Mouse (Mus musculus): ENCODE results near the gene Gdpgp1. TPM values are rescaled to one million over a fixed set of nuclear protein-coding genes. Genes with fewer than 3 reads are reported as not detected.

The Gdpgp1 gene
- total RNA-seq, 2 experiments from 2014 or later, result 6.0 to 6.1 TPM

GRCm38 (mm10) chr7:80199286-80199685 is 33.4 kb upstream of the Gdpgp1 start:
- no peak for DNase-seq (ENCODE audit: low spot score in 2 of 2)

DNA sequence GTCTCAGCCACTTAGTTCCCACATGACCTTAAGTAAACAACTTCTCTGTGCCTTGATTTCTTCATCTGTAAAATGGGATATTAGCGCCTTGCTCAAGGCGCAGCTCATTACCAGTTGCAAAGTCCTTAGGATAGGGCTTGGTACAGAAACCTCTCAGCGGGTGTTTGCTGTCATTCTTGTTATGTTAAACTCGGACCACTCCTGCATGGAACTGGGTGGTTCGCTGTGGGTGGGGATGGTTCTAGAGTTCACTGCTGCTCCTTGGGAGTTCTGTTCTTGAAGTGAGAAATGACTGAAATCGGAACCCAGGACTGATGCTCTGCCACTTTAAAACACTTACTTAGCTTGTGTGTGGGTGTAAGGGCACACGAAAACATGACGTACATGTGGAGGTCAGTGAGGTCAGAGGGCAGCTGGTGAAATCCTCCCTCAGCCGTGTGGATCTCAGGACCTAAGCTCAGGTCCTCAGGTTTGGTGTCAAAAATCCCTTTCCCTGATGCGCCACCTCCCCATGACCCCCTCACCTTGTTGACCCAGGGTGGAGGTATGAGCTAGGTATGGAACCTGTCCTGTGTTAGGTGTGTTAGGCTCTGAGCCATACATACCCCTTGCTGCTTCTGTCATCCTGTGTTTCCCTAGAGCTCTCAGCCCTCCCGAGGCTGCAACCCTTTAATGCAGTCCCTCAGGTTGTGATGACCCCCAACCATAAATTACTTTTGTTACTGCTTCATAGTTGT is 32.6 kb upstream of the Gdpgp1 start:
- no peak for DNase-seq (ENCODE audit: low spot score in 2 of 2)

DNA sequence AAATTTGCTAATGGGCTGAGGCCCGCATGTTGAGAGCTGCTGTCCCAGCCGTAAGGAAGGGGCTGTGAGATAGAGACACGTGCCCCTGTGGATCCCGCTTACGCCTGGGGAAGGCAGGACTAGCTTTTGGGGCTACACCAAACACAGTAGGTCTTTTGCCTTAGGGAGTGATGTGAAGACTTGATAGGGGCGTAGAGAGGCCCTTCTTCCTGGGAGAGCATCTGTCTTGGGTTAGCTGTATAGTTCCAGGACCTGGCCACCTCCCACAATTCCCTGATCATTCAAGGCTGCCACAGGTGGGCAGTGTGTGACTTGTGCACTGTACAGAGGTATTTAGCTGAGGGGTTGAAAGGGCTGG is 32.1 kb upstream of the Gdpgp1 start:
- DNase-seq (ENCODE audit: low spot score in 2 of 2), result no peak

DNA sequence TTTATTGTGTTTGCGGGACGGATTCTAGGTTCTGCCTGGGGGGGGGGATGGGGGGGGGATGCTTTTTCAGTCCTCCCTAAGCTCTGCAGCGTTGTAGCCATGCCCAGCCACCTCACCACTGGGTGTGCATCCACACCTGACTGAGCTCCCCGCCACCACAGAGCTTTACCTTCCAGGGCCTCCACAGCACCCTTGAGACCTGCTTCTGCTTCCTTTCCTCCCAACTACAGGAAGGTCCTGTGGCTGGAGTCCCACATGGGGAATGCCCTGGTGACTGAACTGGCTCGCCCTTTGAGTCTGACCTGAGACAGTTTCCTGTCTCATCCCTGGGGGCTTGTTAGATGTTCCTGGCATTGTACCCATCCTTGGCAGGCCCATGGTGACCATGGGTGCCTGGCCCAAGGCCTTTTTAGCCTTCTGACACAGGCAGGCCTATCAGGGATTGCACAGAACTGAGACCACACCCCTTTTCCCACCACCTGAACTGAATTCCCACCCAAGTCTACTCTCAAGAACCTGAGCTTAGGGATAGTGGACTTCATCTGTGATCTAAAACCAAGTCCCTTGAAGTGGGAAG is 31.6 kb upstream of the Gdpgp1 start:
- no peak for DNase-seq (ENCODE audit: low spot score in 2 of 2)

- DNase-seq (ENCODE audit: low spot score in 2 of 2), result no peak
Observed at GRCm38 (mm10) chr7:80201888-80202540, 30.7 kb upstream of the Gdpgp1 start.

DNA sequence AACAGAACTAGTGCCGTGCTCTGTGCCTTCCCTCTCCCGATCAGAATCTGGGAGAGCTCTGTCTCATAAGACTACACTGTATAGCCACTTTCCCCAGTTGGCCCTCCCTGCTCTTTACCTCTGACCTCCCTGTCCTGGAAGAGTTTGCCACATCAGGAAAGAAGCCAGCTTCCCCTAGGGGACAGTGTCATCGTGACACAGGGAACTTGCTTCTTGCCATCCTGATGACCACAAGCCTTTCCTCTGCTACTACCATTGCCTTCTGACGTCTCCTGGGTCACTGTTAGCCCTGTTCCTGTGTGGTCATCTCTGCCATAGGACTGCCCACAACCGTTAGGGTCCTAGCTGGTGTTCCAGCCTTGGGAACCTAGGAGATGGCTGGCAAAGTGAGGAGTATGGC is 29.7 kb upstream of the Gdpgp1 start:
- no peak for DNase-seq (ENCODE audit: low spot score in 2 of 2)

DNA sequence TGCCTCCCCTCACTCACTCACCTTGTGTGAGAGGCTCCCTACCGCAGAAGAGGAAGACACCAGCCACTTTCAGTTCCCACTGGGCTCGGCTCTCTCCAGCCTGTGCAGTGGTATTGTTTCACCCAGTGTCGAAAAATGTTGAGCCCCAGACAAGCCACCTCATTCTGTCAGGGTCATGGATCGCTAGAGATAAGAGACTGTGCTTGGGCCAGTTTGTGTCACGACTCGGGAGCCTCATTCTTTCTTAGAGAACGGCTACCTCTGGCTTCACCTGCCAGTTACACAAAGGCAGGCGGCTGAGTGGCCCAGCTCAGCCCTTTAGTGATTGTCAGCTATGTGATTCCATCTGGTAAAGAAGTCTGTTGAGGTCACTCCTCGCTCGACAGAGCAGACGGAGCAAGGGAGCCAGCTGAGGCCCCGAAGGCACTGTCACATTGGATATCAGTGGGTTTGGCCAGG is 29.0 kb upstream of the Gdpgp1 start:
- DNase-seq (ENCODE audit: low spot score in 2 of 2), result no peak

GRCm38 (mm10) chr7:80204362-80204761 is 28.3 kb upstream of the Gdpgp1 start:
- no peak for DNase-seq (ENCODE audit: low spot score in 2 of 2)

DNA sequence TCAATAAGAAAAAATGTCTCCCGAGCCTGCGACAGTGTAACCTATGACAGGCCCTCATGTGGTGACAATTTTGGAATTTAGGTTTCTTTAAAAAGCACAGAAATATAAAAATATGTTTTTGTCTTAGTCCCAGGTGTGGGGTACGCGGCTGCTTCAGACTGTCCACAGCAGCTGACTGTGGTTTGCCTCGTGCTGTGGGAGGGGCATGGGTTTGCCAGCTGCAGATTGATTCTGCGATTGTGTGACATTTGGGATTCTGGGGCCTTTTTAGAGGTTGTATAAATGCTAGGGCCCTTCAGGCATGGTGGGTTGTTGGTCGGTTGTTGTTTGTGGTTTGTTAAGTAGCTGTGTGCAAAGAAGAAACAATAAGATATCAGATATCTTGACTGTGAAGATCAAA is 27.7 kb upstream of the Gdpgp1 start:
- no peak for DNase-seq (ENCODE audit: low spot score in 2 of 2)

DNA sequence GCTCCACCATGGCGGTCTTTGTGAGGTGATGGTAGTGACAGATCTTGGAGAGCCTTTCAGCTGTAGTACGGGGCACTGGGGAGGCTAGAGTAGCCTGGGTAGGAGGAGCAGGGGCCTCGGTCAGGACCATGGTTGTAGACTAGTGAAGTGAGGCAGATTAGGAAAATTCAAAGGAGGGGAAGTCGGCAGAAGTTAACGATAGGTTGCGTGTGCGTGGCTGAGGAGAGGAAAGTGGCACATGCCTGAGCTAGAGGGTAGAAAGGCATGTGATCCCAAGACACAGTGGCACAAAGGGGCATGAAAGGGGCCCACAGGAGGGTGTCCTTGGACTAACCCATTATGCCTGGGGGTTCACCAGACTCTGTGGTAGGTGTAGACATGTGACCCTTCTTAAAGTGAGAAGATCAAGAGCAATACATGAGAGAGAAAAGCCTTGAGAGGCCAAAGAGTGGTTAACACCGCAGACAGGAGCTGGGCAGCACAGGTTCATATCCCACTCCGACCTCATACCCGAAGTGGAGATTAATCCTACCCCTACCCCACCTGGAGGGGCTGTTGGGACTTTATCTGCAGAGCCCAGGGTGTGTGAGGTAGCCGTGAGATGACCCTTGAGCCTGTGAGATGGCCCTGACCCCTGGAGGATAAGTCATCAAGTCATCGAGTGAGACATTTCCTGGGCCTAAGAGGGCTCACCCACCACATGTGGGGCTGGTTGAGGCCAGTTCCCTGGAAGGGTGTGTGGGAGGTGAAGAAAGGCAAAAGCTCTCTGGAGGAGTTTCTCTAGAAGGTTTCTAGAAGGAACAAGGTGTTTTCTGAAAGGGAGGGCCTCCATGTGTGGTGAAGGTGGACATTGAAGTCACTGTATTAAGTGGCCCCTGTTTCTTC is 26.7 kb upstream of the Gdpgp1 start:
- DNase-seq (ENCODE audit: low spot score in 2 of 2), result no peak

GRCm38 (mm10) chr7:80207314-80207731 is 25.3 kb upstream of the Gdpgp1 start:
- DNase-seq (ENCODE audit: low spot score in 2 of 2), result no peak

DNA sequence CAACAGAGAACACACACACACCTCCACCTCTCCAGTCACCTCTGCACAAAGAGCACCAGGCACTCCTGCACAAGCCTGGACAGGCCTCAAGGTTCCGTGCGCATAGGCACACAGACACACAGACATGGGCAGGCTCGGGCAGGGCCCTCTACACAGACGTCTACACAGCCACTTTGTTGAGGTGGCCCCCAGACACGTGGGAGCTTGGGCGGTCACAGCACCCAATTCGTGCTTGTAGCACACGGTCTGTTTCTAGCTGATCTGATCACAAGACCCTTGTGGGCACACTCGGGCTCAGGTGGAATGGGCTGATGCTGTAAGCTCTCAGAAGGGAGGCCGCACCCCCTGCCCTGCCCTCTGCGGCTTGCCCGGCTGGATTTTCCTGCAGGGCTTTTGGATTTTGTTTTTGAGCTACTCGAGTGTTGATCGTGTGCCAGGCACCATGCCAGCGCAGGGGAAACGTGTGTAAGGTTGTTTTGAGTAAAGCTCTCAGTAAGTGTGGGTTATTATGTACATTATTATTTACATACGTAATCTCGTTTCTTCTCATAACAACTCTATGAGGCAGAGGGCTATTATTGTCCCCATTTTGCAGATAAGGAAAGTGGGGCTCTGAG is 24.5 kb upstream of the Gdpgp1 start:
- no peak for DNase-seq (ENCODE audit: low spot score in 2 of 2)

DNA sequence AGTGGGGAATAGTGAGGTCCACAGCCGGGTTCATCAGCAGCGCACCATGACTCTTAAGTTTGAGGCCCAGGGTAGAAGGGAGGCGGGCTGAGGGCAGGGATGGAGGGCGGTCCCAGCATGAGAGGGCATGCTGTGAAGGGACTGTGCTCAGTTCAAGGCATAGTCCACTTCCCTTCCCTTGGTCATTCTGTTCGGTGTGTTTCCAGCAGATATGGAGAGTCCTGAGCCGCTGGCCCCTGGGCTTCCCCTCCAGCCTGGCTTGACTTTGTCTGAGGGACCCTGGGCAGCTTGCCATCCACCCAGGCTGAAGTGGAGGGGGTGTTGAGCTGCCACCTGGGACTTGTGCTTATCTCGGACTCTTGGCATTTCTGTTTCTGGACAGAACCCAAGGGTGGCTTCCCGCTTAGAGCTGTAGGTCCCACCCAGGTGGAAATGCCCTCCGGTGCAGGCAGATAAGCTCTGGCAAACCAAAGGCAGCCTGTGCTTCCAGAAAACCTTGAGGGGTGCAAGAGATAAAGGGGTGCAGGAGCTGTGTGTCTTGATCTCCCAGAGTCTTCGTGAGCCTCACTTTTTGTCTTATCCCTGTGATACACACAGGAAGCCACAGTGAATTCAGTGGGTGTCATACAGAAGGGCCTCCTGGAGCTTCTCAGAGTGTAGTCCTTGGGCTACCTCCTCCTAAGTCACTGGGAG is 23.8 kb upstream of the Gdpgp1 start:
- no peak for DNase-seq (ENCODE audit: low spot score in 2 of 2)

- DNase-seq (ENCODE audit: low spot score in 2 of 2), result no peak
Observed at GRCm38 (mm10) chr7:80209669-80210068, 23.0 kb upstream of the Gdpgp1 start.

- no peak for DNase-seq (ENCODE audit: low spot score in 2 of 2)
Observed at GRCm38 (mm10) chr7:80210982-80211381, 21.7 kb upstream of the Gdpgp1 start.

- no peak for DNase-seq (ENCODE audit: low spot score in 2 of 2)
Observed at GRCm38 (mm10) chr7:80213604-80214003, 19.1 kb upstream of the Gdpgp1 start.

- DNase-seq (ENCODE audit: low spot score in 2 of 2), result no peak
Observed at GRCm38 (mm10) chr7:80214459-80214858, 18.2 kb upstream of the Gdpgp1 start.

- peak; percentile 49 to 84 for DNase-seq (ENCODE audit: low spot score in 2 of 2)
Observed at GRCm38 (mm10) chr7:80215398-80215797, 17.3 kb upstream of the Gdpgp1 start.

DNA sequence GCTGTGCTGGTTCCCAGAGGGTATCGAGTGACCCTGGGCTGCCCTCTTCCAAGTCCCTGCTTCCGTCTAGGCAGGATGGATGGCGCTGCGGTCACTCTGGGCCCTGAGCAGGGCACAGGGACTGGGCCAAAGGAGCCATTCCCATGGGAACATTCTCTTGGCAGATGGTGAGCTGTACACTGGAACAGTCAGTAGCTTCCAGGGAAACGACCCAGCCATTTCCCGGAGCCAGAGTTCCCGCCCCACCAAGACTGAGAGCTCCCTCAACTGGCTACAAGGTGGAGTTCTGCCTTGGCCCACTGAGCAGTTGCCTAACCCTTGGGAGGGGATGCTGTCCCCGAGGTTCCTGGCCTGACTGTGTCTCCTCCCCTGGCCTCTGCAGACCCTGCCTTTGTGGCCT is 16.1 kb upstream of the Gdpgp1 start:
- DNase-seq (ENCODE audit: low spot score in 2 of 2), result peak in 1 of 2 experiments; percentile 61

DNA sequence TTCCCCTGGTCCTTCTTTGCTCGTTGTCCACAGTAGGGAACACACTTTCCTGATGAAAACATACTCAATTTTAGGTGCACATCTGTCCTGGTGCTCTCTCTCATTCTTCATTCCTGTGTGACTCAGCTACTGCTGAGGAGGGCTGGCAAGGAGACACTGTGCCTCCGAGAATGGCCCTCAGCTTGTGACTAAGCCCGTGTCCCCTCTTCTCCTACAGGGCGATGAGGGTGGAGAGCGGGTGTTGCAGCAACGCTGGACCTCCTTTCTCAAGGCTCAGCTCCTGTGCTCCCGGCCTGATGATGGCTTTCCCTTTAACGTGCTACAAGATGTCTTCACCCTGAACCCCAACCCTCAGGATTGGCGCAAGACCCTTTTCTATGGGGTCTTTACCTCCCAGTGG is 14.0 kb upstream of the Gdpgp1 start:
- no peak for DNase-seq (ENCODE audit: low spot score in 2 of 2)

All from layer of hippocampus, adult 18-20 months (tissue).